Mouse (Mus musculus): ENCODE measurements around the gene Cnih2. TPM values are rescaled to one million over a fixed set of nuclear protein-coding genes. Genes with fewer than 3 reads are reported as not detected.

Gene Cnih2
- total and polyA plus RNA-seq, 3 experiments = 0.72 to 1.7 TPM; not detected in 1

- H3K4me2 ChIP-seq (ENCODE audit: insufficient read depth, low read depth, poor library complexity, severe bottlenecking) = no peak within 1 kb of the TSS
- H3K27me3 ChIP-seq (replicated peaks) = no peaks in the 10 kb centered on the region
- dilution Hi-C loops (cut with MboI; ENCODE audit: extremely low pct_ligation_motif_present, extremely low pct_unique_long_range_greater_than_20kb, low sequenced_read_pairs) = no loop called here
- peaks cover 12 to 19% of the 10 kb centered on the region in 2 experiments for H3K4me1 ChIP-seq (ENCODE audit: control insufficient read depth in 1 of 2, insufficient read depth in 2 of 2)
- DNase-seq (ENCODE audit: extremely low read depth) = peak; percentile 70
- no peaks in the 10 kb centered on the region for H3K79me2 ChIP-seq (replicated peaks; ENCODE audit: control insufficient read depth, extremely low read depth, insufficient read depth, poor library complexity, severe bottlenecking)
- TF ChIP-seq ZKSCAN1 (IDR thresholded peaks at IDR 0.05; ENCODE audit: borderline replicate concordance, low read depth, low read length) (no peak), MAZ (IDR thresholded peaks at IDR 0.05; ENCODE audit: low read depth, low read length) (0 out of 2 replicates have a peak, but pooled peaks have one; percentile 45), CTCF (conservative IDR thresholded peaks at IDR 0.05 in 1 of 2, IDR thresholded peaks at IDR 0.05 in 1 of 2; ENCODE audit: low read depth in 2 of 2, low read length in 2 of 2) (peak in 1 of 2 experiments; percentile 58; a peak in 2 of 4 replicates), TCF12 (IDR thresholded peaks at IDR 0.05; ENCODE audit: low read depth, low read length) (no peak; the same call in 1 of the 2 replicates), KAT2A (IDR thresholded peaks at IDR 0.05; ENCODE audit: insufficient replicate concordance, low read length) (no peak), ZC3H11A (IDR thresholded peaks at IDR 0.05; ENCODE audit: low read depth, low read length) (no peak), MAFK (IDR thresholded peaks at IDR 0.05; ENCODE audit: insufficient replicate concordance, low read length) (no peak), JUND (conservative IDR thresholded peaks at IDR 0.05; ENCODE audit: low read depth, low read length) (no peak; the same call in 1 of the 2 replicates), E2F4 (IDR thresholded peaks at IDR 0.05; ENCODE audit: insufficient replicate concordance, low read depth, low read length) (no peak), RAD21 (IDR thresholded peaks at IDR 0.05; ENCODE audit: low read depth, low read length) (peak; percentile 5), POLR2A (IDR thresholded peaks at IDR 0.05; ENCODE audit: low read depth, low read length) (no peak), SIN3A (IDR thresholded peaks at IDR 0.05; ENCODE audit: low read length) (0 out of 2 replicates have a peak, but pooled peaks have one; percentile 33), RCOR1 (conservative IDR thresholded peaks at IDR 0.05; ENCODE audit: low read depth, low read length) (no peak), MXI1 (IDR thresholded peaks at IDR 0.05; ENCODE audit: low read depth, low read length) (peak; percentile 73), POLR2AphosphoS2 (IDR thresholded peaks at IDR 0.05; ENCODE audit: low read depth, low read length) (no peak), USF1 (IDR thresholded peaks at IDR 0.05; ENCODE audit: low read depth, low read length) (no peak), BHLHE40 (IDR thresholded peaks at IDR 0.05; ENCODE audit: low read depth, low read length) (no peak), IRF4 (IDR thresholded peaks at IDR 0.05; ENCODE audit: low read depth, low read length) (peak; percentile 76), SMC3 (IDR thresholded peaks at IDR 0.05; ENCODE audit: low read depth, low read length) (no peak; the same call in 1 of the 2 replicates), JUN (IDR thresholded peaks at IDR 0.05; ENCODE audit: insufficient read depth, low read depth, low read length) (no peak), MYC (IDR thresholded peaks at IDR 0.05; ENCODE audit: low read depth, low read length) (peak; percentile 80), GABPA (IDR thresholded peaks at IDR 0.05; ENCODE audit: insufficient replicate concordance, low read depth, low read length) (no peak), ZMIZ1 (IDR thresholded peaks at IDR 0.05; ENCODE audit: low read depth, low read length) (no peak), UBTF (IDR thresholded peaks at IDR 0.05; ENCODE audit: low read depth, low read length) (no peak), NRF1 (IDR thresholded peaks at IDR 0.05; ENCODE audit: low read depth, low read length) (no peak), CHD2 (IDR thresholded peaks at IDR 0.05; ENCODE audit: low read length) (no peak), ZNF384 (IDR thresholded peaks at IDR 0.05; ENCODE audit: low read depth, low read length) (no peak), MAX (IDR thresholded peaks at IDR 0.05; ENCODE audit: low read length) (peak; percentile 75), HCFC1 (IDR thresholded peaks at IDR 0.05; ENCODE audit: low read depth, low read length) (no peak), EP300 (IDR thresholded peaks at IDR 0.05; ENCODE audit: low read length) (no peak), USF2 (conservative IDR thresholded peaks at IDR 0.05; ENCODE audit: low read depth, low read length) (no peak), ELF1 (IDR thresholded peaks at IDR 0.05; ENCODE audit: low read depth, low read length) (no peak), NELFE (IDR thresholded peaks at IDR 0.05; ENCODE audit: low read depth, low read length) (no peak)
- no peak within 1 kb of the TSS for H3K9ac ChIP-seq (ENCODE audit: insufficient read depth, low read depth)
- H3K9me3 ChIP-seq (replicated peaks; ENCODE audit: low read length) = no peaks in the 10 kb centered on the region
- peak within 1 kb of the TSS; percentile 31; the same call in 1 of the 2 replicates for H3K27ac ChIP-seq (ENCODE audit: insufficient read depth, low read depth)
- in situ Hi-C loops (cut with MboI; ENCODE audit: low pct_ligation_motif_present, low pct_unique_long_range_greater_than_20kb, low sequenced_read_pairs) = no loop called here
- no peak within 1 kb of the TSS for H3K4me3 ChIP-seq (replicated peaks in 1 of 3; ENCODE audit: low read depth in 2 of 3, low read length in 2 of 3, poor library complexity in 1 of 3)
- peaks cover 42 to 89% of the 10 kb centered on the region in 2 experiments for H3K36me3 ChIP-seq (replicated peaks in 1 of 2; ENCODE audit: control insufficient read depth in 1 of 2, insufficient read depth in 1 of 2, low read length in 1 of 2)
Observed at GRCm38 (mm10) chr19:5050047-5050905, 48.0 kb downstream of the Cnih2 start, which contains the start of gene Rin1. Gene Rin1 (plus strand): TSS chr19:5050481.
